Mouse (Mus musculus): Measurements from ENCODE around the gene Igfbp4. TPM values are rescaled to one million over a fixed set of nuclear protein-coding genes. Genes with fewer than 3 reads are reported as not detected.

Gene Igfbp4
- total and polyA plus RNA-seq, 3 experiments = 93.9 to 147 (median 144) TPM

DNA sequence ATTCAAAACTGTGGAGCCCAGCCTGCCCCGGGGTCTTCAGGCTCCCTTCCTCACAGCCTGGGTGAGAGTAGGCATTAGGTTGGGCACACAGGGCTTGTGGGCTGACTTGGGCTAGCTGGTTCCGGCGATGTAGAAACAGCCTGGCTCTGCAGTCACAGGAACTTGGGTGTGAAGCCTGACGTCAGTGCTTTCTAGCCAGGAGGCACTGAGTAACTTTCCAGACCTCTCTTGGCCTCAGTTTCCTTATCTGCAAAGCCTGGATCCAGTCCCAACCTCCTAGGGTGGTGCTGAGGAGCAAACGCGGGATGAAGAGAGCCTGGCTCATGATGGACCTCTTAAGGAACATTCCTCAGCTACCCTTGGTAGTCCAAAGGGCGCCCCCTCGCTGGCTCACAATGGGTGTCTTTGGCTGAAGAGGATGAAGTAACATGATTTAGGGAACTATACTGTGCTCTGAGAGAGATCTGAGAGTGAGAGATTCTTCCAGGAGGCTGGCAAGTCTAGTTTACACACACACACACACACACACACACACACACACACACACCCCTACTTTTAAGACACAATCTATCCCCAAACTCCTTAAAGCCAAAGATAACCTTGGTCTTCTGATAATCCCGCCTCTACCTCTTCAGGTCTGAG lies 40.0 kb downstream of the Igfbp4 start:
- DNase-seq = no peak

DNA sequence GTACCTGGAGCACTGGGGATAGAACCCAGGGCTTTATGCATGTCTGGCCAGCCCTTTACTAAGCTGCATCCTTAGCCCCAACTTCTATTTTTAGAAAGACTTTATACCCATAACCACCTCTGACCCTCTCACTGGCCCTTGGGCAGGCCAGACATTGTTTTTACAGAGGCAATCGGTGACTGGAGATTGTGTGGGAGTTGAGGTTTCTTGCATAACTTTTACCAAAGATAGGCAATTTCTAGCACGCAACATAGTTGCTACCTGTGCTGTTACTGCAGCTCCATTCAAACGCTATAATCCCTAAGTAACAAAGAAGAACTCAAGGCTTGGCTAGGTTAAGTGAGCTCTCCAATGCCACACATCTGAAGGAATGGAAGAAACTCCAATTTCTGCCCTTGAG lies 40.5 kb downstream of the Igfbp4 start:
- no peak for DNase-seq

DNA sequence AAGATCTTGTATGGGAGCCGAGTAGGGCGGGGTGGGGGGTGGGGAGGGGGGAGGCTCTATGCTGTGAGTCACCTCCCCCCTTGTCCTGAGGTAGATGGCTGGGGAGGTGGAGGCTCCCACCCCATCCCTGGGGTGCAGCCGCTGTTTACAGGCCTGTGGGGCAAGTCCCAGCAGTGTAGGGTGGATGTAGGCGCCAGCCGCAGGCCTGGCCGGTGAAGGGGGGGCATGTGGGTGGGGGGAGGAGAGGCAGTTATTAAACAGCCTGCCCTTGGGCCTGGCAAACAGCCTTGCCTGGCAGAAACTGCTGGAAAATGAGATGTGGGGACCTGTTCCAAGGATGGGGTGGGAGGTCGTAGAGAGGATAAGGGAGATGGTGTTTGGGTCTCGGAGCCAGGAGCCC lies 41.1 kb downstream of the Igfbp4 start:
- no peak for DNase-seq

DNA sequence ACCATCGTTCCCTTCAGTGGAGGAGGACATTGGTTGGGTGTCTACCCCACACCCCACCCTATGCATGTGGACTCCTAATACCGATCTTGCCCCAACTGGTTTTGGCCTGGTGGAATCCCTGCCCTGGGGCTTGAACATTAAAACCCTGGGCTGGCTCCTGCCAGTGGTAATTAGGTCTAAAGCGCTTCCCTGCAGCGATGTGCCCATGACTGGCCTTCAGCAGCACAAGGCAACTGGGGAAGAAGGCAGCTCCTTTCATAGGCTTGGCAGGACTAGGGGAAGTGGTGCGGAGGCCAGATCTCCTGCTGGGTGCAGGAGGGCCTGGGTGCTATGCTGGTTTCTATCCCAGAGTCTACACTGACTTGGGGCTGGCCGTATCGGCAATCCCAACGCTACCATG lies 42.5 kb downstream of the Igfbp4 start:
- no peak for DNase-seq

DNA sequence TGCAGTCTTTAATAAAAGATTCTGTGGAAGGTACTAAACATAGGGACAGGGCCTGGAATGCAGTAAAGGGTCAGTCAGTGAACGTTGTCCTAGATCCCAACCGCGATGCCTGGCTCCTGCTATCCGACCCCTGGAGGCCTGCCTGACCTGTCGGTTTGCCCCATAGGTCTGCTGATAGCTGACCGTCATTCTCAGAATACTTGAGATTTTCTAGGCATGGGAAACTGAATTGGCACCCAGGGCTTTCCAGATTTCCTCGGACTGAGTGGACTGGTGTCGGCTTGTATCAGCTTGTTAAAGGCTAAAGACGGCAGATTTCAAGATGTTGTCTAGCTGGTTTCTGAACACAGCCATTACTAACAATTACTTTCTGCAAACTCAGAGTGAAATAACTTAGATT lies 43.3 kb downstream of the Igfbp4 start:
- DNase-seq = no peak

DNA sequence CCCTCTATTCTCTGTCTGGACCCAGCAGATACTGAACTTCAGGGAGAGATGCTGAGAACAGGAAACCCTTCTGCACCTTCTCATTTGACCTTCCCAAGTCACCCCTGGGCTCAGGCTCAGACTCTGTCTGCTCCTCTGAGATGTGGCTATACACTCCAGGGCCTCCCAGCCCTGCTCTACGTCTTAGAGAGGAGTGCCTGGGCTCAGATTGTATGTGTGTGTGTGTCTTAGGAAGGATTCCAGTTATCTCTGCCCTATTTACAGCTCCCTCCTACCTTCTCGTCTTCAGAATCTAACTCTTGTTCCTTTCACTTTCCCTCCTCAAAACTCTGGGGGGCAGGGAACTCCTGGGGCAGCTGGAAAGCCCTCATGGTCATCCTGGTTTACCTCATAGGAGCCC lies 47.4 kb downstream of the Igfbp4 start:
- DNase-seq = no peak

DNA sequence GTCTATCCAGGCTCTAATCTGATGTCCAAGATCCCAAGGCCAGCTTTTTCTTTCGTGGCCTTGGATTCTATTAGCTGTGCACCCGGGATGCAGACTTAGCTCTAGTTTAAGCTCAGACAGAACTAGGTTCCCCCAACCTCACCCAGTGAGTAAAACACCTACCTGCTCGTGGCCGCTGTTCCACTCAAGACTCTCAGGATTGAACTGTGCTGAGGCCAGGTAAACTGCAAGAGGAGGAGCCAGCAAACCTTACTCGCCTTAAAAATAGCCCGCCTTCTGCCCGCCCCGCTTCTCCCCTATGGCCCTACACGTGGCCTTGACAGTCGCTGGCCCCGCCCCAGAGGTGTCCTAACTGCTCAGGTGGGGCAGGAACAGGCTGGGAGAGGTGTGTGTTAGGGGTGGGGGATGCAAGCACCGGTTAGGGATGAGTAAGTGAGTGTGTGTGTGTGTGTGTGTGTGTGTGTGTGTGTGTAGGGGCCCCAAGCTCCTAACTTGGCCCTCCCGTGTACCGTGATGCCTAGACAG lies 48.1 kb downstream of the Igfbp4 start, which contains the start of gene Tns4:
TSS of gene Tns4 (minus strand) at position 230 of the 525 bp plus-strand sequence.
- no peak for DNase-seq

DNA sequence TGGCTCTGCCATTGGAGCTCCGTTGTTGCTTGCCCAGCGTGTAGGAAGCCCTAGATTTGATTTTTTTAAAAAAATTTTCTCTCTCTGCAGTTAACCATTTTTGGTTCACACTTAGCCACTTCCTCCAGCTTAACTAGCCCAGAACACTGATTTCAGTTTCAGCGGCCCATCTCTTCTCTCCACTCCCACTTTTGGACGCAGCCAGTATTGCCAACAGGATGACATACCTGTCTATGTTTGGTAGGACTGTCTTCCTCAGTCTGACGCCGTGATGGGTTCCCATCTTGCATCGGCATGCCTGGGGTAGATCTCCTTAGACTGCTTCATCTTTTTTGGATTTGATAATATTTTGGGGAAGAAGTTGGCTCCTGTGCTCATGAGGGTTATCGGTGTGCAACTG lies 49.3 kb downstream of the Igfbp4 start:
- DNase-seq = no peak

DNA sequence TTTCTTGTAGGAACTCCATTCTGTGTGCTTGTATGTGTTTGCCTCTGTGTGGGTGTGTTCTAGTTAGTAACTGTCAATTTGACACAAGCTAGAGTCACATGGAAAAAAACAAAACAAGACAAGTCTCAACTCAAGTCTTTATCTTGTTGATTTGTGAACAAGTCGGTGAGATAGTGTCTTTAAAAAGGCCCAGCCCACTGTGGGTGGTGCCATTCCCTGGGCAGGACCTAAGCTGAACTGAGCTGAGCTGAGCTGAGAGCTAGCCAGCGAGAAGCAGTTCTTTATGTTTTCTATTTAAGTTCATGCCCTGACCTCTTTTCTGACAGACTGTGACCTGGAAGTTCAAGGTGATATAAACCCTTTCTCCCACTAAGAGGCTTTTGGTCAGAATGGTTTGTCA lies 50.6 kb downstream of the Igfbp4 start:
- no peak for DNase-seq

DNA sequence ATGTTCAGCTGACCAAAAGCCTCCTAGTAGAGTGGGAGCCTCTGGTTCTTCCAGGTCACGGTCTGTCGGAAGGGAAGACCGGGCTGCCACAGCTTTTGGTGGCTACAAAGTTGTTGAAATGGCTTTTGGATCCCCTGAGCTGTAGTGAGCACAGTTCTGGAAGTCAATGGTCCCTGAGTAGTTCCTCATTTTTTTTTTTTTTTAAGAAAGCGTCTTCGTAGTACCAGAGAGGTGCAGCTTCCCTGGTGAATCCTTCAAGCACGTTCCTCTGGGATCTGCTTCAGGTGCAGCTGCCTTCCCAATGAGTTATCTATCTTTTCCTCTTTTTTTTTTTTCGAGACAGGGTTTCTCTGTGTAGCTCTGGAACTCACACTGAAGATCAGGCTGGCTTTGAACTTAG lies 52.7 kb downstream of the Igfbp4 start:
- DNase-seq = no peak

DNA sequence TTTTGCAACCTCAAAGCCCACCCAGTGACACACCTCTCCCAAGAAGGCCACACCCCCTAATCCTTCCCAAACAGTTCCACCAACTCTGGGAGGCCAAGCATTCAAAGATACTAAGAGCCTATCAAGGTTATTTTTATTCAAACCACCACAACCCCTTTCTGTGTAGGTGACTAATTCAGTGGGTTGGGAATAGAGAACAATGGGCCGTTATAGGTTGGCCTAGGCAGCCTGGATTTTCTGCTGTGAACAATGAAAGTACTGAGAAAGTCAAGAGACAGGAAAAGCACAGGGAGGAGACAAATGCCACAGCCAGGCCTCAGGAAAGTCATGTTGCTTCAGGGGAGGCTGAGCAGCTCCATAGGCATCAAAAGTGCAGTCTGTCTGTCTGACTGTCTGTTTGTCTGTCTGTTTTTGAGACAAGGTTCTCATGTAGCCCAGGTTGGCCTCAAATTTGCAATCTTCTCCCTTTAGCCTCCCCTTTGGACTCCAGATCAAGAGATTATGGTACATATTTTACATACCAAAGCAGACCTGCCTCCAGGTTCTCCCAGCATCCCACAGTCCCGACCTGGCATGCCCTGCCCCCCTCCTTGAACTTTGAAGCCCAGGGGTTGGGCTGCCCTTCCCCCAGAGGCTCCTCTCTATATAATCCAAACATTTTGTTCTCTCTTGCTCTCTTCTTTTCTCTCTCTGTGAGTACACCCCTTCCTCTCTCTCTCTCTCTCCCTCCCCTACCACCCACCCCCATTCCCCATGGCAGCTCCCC lies 54.0 kb downstream of the Igfbp4 start:
- no peak for DNase-seq

DNA sequence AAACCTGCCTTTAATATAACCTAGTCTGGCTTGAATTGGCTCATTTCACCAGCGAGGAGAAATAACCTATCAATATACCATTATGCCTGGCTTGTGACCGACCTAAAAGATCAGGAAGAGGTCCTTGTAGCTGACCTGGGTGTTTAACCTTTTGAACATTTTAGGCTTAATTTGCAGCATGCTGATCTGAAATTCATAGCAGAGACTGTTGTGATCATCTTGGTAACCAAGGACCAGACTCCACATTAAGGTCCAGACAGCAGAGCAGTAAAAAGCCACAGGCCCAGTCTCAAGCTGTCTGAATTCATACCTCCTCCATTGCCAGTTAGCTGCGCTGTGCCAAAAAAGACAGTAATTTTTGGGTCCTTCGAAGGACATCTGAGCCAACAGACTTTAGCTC lies 54.7 kb downstream of the Igfbp4 start:
- DNase-seq = no peak

DNA sequence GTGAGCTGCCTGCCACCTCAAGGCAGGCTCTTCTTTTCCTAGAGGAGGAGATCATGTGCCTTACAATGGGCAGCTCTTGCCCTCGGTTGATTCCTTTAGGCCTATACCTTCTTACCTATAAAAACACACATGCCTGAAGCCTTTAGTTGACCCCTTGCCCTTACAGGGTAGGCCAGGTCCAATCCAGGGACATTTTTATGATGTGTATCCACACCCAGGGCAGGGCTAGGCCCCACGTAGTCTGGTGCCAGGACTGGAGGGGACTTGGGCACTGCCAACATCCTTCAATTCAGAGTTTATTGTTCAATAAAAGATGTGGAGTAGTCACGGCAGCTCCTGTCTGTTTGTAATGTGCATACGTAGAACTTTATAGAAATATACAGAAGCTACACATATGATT lies 55.4 kb downstream of the Igfbp4 start:
- no peak for DNase-seq

DNA sequence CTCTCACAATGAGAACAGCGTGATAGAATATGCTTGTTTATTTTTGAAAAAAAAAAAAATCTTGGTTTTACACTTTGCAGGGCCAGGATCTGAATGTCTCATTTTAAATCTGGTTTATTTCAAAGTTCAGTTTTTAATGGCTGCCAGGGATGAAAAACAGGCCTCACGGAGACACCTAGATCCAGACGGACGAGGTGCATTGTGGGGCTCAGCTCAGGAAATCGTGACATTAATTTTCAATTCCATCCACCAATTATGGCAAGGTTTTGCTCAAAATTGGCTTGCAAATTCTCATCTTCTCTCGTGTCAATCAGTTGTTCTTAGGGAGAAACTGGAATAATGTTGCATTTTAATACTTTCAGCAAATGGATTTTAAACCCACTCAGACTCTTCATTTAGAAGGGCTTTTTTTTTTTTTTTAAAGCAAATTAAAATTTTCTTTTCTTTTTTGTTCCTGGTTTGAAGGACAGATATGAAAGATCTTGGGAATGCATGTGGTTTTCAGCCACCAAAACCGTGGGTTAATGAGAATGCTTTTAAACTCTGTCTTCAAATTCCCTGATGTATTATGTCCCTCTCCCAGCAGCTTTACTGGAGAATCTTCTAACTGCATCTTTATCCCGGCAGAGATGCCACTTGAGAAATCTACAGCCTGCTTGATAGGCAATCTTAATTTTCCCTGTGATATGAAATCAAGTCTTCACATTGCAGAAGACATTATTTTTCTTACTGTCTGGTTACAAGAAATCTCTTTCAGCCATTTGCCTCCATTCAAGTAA lies 56.1 kb downstream of the Igfbp4 start:
- DNase-seq = no peak

DNA sequence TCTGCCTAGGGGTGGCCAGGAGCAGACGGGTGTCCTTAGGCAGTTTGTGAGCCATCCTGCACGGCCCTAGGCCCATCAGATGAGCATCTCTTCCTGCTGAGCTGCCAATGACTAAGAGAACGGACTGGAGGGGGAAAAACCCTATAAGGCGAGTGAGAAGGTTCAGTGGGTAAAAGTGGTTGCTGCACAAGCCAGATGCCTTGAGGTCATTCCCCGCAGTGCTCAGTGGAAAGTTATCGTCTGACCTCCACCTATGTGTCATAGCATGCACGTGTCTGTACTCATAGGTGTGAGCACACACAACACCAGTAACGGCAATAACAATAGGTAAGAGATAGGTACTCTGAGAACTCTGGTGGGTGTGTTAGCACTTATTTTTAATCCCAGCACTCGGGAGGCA lies 57.9 kb downstream of the Igfbp4 start:
- DNase-seq = no peak

DNA sequence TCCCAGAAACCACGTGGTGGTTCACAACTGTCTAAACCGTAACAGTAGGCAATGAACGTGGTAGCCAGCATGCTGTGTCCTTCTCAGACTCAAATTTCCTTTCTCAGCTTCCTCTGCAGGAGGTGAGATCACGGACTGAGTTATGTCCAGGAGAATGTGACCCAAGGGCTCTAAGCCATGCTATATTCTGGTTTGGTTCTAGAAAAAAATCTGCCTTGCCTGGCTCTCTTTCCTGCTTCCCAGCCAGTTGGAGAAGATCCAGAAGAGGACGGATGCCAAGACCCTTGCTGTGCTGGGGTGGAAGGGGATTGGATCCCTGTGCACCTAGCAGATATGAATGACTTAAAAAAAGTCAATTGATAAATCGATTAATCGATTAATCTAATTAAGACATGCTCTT lies 58.5 kb downstream of the Igfbp4 start:
- peak; percentile 36 for DNase-seq

DNA sequence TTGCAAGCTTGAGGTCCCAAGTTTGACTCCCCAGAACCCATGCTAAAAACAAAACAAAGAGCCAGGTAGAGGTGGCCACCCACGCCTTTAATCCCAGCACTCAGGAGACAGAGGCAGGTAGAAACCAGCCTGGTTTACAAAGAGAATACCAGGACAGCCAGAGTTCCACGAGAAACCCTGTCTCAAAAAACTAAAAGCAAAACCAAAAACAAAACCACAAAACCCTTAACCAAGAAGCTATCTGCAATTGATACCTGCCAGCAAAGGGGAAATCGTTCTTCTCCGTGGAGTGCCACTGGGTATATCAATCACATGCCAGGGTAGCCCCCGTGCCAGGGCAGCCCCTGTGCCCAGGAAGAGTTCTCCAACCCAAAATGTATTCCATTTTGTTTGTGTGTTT lies 59.2 kb downstream of the Igfbp4 start:
- DNase-seq = no peak

DNA sequence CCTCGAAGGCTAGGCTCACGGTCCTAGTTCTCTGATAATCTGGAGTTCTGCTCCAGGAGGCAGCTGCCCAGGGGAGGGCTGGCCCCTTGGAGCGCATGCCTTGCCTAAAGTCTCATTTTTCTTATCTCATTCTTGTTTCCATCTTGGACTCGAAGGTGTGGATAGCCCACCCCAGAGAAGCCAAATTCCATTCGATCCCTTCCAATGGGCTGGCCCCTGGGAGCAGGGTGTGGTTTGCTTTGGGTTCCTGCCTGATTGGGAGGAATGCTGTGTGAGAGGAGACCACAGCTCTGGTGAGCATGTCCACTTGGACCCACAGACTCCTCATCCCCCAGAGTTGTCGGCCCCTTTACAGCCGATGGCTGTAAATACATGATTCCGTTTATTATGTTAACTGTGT lies 60.6 kb downstream of the Igfbp4 start:
- DNase-seq = no peak

DNA sequence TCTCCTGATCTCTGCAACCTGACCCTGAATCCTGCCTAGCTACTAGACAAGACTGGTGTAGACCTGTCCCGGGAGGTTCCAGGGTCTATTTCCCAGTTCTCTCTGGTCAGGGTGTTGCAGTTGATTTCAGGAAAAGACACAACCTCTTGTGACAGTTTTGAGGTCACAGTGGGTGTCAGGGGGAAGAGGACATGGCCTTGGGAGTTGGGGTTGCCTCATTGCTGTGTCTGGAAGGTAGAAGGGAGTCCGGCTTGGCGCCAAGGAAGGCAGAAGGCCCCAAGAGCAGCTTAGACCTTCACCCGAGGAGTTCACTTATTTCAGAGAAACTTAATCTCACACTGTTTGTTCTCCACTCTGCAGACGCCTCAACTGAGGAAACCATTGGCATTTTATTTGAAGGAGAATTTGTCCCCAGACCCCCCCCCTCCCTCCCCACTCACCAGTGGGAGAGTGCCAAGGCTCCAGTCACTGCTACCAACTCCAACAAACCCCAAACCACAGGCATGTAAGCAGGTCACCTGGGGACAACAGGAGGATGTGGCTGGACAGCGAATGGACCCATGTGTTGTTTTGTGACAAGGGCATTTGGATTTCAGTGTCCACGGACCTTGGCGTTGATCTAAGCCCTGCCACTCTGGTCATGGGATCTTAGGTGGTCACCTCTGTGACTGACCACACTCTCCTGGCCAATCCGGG lies 61.7 kb downstream of the Igfbp4 start:
- no peak for DNase-seq
